Mouse (Mus musculus): ENCODE measurements at regions not wholly inside any gene's neighbourhood (a gene's known extent, or its start where the extent isn't known, plus 50 kb on each side); places are given as distances from the start of the nearest gene placed in this dataset.

DNA sequence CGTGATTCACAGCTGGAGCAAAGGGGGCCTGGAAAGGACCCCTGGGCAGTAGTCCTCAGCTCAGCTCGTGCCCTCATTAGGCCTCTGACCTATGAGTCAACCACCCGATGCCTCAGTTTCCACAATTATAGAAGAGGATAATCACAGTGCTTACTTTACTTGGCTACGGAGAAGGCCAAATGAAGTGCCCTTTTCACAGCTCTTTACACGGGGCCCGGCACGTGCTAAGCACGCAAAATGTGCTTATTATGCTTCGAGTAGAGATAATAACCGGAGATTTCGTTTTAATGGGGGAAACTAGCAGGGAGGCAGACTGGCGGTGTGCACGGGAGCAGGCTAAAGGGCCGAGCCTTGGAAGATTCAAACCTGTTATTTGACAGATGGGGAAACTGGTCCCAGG lies 102.4 kb upstream of the Jun start:
- no peak for DNase-seq (ENCODE audit: inconsistent ontology term)

GRCm38 (mm10) chr4:95155178-95155577 lies 103.2 kb upstream of the Jun start:
- no peak for DNase-seq (ENCODE audit: inconsistent ontology term)

DNA sequence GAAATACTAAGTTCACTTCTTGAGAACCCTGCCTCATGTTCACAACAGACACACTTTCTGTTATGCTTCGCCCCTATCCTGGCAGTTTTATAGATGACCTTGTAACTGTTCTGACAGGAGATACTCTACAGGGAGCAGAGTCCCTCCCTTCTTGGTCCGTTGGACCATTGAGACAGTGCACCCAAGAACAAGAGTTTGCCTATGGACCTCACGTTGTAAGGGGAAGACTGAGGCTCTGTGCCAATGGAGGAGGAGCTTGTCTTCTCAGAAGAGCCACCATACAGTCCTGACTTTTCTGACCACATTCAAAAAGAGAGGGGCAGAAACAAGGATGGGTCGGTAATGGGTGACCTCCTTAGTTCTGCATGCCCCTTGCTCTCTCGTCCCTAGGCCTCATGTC lies 103.8 kb upstream of the Jun start:
- DNase-seq (ENCODE audit: inconsistent ontology term), result no peak

DNA sequence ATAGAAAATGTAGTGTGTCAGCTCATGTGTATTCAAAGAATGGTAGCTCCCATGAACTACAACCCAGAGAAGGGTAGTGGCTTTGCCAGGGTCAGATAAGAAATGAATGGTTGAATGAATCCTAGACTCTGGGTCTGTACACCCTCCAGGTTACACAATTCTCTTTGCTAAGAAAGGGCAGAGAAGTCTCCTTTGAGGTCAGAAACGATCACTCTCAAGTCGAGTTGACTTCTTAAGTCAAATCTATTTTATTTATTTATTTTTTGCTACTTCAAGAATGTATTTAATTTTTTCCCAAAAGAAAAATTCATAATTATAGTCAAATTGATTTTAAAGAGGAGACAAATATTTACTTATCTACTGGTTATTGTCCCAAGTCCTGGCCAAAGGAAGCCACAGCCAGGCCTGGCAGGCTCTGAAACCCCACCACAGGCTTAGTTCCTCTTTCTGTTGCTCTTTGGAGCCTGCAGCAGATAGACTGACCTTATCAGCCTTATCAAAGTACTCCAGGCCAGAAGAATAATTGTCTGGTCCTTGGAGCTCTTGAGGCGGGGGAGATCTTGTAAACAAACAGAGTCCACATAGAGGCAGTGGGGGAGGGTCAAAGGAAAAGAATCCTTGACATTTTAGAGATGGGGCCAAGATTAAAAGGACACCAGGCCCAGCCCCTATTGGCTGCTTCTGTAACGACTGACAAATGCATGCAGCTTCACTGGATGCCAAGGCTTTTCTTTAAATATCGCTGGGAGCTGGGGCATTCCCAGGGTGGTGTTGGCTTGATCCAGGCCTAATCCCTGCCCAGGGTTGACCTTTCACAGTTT lies 104.6 kb upstream of the Jun start:
- DNase-seq (ENCODE audit: inconsistent ontology term), result no peak

GRCm38 (mm10) chr4:95157653-95158430 lies 105.8 kb upstream of the Jun start:
- no peak for DNase-seq (ENCODE audit: inconsistent ontology term)

GRCm38 (mm10) chr4:95158632-95159424 lies 106.8 kb upstream of the Jun start:
- peak; percentile 65 for DNase-seq (ENCODE audit: inconsistent ontology term)

DNA sequence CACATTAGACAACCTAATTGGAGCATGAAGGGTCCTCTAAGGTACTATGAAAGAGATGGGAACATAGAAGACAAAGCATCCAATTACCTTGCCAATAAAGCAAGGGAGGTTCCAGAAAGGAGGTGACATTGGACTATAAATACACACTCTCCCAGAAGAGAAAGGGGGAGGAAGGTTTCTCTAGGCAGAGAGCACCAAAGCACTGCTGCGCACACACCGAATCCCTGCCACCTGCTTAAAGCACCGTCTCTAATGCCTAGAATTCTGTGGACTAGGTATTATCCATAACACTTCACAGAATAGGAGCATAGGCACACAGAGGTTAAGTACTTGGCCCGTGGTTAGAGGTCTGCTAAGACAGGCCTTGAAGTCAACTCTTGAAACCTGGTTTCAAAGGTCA lies 107.8 kb upstream of the Jun start:
- no peak for DNase-seq (ENCODE audit: inconsistent ontology term)

DNA sequence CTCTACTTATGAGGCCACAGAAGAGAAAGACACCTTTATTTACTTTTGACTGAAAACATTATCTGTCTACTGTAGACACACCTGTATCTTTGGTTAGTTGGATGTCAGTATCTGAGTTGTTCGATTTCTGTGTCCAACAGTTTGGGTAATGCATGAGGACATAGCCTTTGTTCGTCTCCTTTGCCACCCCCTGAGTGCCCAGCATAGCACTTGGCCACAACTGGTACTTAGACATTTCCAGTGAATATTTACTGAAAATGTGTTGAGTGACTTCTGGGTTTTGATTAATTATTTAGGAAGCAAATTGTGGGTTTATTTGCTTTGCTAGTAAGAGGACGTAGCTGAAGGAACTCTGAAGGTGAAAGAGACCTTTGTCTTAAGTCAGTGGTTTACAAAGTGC lies 108.4 kb upstream of the Jun start:
- no peak for DNase-seq (ENCODE audit: inconsistent ontology term)

- DNase-seq (ENCODE audit: inconsistent ontology term), result peak; percentile 97
Measured at GRCm38 (mm10) chr4:95160912-95161669, 109.1 kb upstream of the Jun start.

- DNase-seq (ENCODE audit: inconsistent ontology term), result no peak
Measured at GRCm38 (mm10) chr4:95161670-95162020, 109.6 kb upstream of the Jun start.

DNA sequence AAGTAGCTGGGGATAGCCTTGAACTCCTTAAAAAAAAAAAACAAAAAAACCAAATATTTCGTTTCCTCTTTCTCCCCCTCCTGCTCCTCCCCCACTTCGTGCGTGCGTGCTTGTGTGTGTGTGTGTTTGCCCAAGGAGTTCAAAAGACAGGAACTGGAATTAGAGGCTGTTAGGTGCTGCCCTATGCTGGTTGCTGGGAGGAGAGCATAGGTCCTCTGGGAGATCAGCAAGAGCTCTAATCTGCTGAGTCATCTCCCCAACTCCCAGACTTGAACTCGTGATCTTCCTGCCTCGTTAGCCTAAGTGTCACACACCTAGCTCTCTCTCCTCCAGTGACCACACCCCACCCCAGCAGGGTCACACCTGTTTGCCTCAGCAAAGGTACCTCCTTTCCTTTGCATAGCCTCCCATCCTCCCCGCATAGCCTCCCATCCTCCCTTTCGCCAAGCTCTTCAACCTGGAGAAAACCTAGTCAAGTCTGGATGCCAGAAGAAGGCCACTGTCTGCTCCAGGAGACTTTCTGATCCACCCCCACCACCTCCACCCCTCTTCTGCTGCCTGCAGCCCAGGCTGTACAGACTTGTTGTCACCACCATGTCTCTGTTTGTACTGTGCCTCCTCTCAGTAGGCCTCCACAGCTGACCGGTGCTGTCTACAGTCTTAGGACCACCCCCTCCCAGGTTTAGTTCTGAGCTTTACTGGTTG lies 110.5 kb upstream of the Jun start:
- no peak for DNase-seq (ENCODE audit: inconsistent ontology term)

DNA sequence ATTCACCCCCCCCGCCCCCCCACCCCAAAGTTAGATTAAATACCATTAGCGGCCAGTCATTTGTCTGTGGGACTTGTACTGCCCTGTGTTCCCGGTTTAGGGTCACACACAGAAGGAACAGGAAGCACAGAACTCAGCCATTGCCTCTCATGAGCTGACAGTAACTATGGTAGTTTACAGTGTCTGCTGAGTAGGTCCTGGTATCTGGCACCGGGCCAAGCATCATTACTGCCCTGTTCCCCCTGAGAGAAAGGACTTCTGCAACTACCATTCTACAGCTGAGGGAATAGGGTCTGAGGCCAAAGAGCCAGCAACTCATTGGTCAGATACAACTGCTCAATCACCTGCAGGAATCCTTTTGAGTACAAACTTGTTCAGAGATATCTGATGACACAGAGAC lies 111.4 kb upstream of the Jun start:
- DNase-seq (ENCODE audit: inconsistent ontology term), result no peak

- no peak for DNase-seq (ENCODE audit: inconsistent ontology term)
Measured at GRCm38 (mm10) chr4:95166503-95166902, 114.5 kb upstream of the Jun start.

- DNase-seq (ENCODE audit: inconsistent ontology term), result no peak
Measured at GRCm38 (mm10) chr4:95167216-95167615, 115.2 kb upstream of the Jun start.

DNA sequence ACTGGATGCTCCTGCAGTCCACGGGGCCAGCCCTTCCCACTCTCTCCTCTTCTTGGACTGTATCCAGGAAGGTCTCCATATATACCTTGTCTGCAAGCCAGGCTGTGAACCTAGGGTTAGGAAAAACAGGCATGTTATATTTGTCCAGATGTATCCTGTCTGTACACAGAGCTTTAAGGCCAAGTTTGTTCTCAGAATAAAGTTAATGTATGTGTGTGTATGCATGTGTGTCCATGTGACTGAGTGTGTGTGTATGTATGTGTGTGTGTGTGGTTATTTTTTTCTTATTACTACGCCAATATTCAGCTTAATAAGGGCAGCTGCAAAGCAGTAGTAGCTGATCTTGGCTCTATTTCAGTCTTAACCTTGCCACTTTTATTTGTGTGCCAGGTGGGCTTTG lies 117.7 kb upstream of the Jun start:
- DNase-seq (ENCODE audit: inconsistent ontology term), result no peak

DNA sequence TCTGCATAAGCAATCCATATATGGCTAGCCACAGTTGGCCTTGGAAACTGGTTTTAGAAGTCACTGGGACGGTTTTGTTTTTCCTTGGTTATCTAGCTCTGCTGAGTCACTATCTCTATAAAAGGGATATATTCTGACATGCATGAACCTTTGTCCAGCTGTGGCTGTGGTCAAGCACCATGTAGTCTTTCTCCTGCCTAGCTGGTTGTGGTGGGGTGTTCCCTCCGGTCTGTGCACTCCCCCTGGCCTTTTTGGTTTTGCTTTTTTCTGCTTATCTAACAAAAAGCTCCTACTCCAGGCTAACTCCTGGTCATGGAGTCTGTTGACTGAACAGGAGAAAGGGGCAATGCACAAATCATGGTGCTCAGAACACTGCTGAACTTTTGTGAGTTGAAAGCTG lies 125.7 kb upstream of the Jun start:
- no peak for DNase-seq (ENCODE audit: inconsistent ontology term)

DNA sequence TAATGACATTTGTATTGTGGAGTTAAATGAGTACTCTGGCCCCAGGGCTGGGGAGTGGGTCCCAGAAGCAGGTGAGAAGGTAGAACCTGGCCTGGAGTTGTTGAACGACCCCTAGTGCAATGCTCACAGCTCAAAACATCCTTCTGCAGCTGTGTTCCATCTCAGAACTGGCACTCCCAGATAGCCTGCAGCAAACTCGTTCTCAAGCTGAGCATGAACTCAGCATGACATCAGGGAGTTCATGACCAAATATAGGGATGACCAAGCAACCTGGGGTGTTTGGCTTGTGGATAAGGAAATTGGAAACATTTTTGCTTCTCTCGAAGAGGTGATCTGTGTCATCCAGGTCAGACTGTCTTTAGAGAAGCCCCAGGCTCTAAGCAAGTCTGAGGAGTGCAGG lies 126.4 kb upstream of the Jun start:
- DNase-seq (ENCODE audit: inconsistent ontology term), result no peak

DNA sequence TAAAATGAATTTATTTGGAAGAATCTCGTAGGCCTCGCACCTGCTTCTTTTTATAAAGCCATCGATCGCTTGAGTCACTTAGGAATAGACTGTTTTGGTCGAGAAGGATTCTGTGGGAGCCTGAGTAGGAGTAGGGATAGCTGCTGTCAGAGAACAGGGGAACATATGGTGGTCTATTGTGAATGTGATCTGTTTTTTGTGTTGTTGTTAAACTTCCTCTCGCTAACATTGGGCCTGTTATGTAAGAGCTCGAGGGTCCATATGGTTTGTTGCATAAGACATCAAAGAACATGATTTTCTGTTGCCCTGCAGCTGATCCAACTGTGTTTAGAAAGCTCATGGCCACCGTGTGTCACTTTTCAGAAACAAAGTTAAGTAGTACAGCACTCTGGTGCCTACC lies 126.9 kb upstream of the Jun start:
- DNase-seq (ENCODE audit: inconsistent ontology term), result no peak

GRCm38 (mm10) chr4:95180446-95180845 lies 128.4 kb upstream of the Jun start:
- DNase-seq (ENCODE audit: inconsistent ontology term), result no peak

DNA sequence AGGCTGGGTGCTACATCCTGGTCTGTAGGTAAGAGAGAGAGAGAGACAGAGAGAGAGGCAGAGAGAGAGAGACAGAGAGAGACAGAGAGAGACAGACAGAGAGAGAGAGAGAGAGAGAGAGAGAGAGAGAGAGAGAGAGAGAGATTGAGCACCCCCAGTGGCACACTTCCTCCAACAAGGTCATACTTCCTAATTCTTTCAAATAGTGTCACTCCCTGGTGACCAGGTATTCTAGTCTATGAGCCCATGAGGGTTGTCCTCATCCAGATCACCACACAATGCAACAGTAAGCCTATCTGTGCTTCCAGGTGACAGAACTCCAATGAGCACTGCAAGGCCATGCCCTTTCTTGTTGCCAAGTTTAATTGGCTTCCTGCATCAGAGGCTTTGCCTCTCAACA lies 129.0 kb upstream of the Jun start:
- no peak for DNase-seq (ENCODE audit: inconsistent ontology term)

DNA sequence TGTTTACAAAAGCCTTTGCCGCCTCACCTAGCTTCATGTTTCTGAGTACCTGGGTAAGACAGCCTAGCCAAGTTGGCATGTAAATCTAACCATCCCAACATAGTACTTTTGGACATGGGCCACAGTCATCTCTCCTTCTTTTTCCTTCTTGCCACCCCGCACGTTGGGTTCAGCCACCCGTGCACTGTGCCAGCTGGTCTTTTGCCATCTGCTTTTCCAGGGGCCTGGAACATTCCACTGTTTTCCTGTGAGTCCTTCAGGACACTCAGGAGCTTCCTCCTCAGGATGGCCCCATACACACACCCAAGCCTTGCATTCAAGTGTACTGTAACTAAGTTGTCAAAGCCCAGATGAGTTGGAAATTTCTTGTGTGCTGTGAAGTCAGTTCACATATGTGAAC lies 132.2 kb upstream of the Jun start:
- no peak for DNase-seq (ENCODE audit: inconsistent ontology term)

Data from Muller cell, postnatal 12 days (primary cell).